Mouse (Mus musculus) stomach, postnatal 0 days (tissue): Measurements from ENCODE around the gene Abhd2.

Experiments
- CTCF ChIP-seq: IDR thresholded peaks from 2 replicates; pipeline ENCODE4 v1.5.1; 2016; ENCODE audit warnings: antibody characterized with exemption, low read depth, mild to moderate bottlenecking, moderate library complexity
- EP300 ChIP-seq: optimal IDR thresholded peaks from 2 replicates; pipeline ENCODE3; 2016; ENCODE audit warnings: antibody characterized with exemption

DNA sequence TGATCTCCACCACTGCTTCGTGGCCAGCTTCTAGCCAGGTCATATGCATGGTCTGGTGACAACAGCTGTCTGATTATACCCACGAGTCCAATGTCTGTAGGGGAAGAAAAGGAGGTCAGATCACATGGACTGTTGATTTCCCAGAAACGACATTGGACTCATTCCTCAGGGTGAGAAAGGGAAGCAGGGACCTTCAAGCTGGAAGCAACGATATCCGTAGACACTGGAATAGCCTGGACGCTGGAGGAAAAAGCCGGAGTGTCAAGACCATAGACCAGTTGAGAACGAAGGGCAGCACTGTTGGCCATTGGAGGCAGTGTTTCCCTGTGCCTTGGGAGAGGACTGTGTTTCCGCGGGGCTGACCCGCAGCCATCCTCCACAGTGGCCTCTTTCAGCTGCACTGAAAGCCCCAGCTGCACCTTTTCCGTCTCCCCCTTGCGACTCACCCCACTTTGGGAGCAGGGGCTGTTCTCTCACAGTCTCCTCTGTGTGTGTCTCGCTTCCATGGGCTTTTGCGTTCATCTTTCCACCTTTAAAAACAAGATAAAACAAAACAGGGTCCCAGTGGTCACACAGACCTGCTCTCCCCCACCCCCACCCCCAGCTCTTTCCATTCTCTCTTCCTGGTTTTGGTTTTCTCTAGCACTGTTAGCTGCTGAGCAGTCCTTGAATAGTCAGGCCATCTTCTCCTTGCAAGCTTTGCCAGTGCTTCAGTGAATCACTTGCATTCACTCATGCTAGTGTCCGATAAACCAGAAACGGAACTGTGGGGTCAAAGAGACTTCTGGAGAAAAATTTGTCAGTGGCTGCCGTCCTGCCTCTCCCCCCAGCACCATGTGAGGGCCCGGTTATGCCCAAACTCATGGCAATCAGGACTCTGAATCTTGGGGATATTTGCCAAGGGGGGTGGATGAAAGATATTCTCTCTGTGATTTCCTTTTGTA, 36.5 kb downstream of the Abhd2 start:
- peak; percentile 55 for TF ChIP-seq CTCF
- no peak for TF ChIP-seq EP300
